In the genomic region with DNA sequence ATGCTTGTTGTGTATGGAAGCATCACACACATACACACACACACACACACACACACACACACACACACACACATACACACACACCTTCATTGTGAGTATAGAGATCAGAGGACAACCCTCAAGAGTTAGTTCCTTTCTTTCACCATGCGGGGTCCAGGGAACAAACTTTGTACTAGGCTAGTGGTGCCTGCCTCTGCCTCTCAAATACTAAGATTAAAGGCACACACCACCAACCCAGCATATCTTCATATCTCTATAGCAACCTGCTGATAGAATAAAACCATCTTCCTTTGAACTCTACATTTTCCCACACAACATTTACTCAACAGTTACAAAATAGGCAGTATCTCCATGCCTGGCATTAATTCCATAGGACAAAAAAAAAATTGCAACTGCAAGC, we compare ENCODE assay signal across 17 mouse cellular contexts. TPM values are rescaled to one million over a fixed set of nuclear protein-coding genes. Genes with fewer than 3 reads are reported as not detected.
DNase-seq lines count a peak whose midpoint lies in the region; TF ChIP-seq lines count a peak whose summit lies in the region.
"Had no signal": no experiment of that assay in that cellular context is flagged by ENCODE, and none has a peak within 500 bp of the region (broad histone marks: within the 10 kb centered on the region; RNA-seq: fewer than 3 reads in every experiment).

No protein-coding gene starts in this region.

- H3K9ac ChIP-seq in MEL (ENCODE audit: control insufficient read depth, low read depth, low read length, poor library complexity, severe bottlenecking): no peak overlapping the region

- DNase-seq in MEL (ENCODE audit: low read depth, low spot score): peak; percentile 51
- no peak for DNase-seq in thymus, postnatal 36 days
- DNase-seq: adrenal gland, adult 2 months; adrenal gland, adult 8-10 months; adrenal gland, postnatal 10 days; adrenal gland, postnatal 14 days; adrenal gland, postnatal 25 days; adrenal gland, postnatal 36 days; B cell, adult 2 months; cerebellum, adult 11 months; cerebellum, adult 11-12 months; cerebellum, adult 18-20 months; cerebellum, adult 2 months; cerebellum, adult 8-10 months had no signal

- TF ChIP-seq RAD21 in MEL (IDR thresholded peaks at IDR 0.05; ENCODE audit: low read depth, low read length): no peak

- H3K79me2 ChIP-seq in MEL (ENCODE audit: control insufficient read depth, insufficient read depth, low read length, poor library complexity): peaks cover 13% of the 10 kb centered on the region

- no peaks in the 10 kb centered on the region for H3K9me3 ChIP-seq in MEL (replicated peaks; ENCODE audit: insufficient read depth, low read length)
- H3K9me3 ChIP-seq: G1E had no signal

- H3K4me1 ChIP-seq in MEL (ENCODE audit: control insufficient read depth in 1 of 2, insufficient read depth in 2 of 2, low read length in 2 of 2): peaks cover 9 to 12% of the 10 kb centered on the region in 2 experiments

- TF ChIP-seq POLR2A in MEL (IDR thresholded peaks at IDR 0.05; ENCODE audit: control insufficient read depth in 1 of 2, insufficient read depth in 1 of 2, low read depth in 1 of 2, low read length in 2 of 2, poor library complexity in 1 of 2): no peak

- H3K36me3 ChIP-seq in MEL (ENCODE audit: control insufficient read depth in 1 of 2, insufficient read depth in 2 of 2, low read length in 2 of 2): peaks cover 0 to 26% of the 10 kb centered on the region in 2 experiments; a peak in 2 of 4 replicates
- H3K36me3 ChIP-seq: G1E had no signal

- no peak for TF ChIP-seq CTCF in MEL (IDR thresholded peaks at IDR 0.05 in 2 of 3, conservative IDR thresholded peaks at IDR 0.05 in 1 of 3; ENCODE audit: control insufficient read depth in 1 of 3, insufficient read depth in 1 of 3, low read depth in 2 of 3, low read length in 3 of 3, poor library complexity in 1 of 3, severe bottlenecking in 1 of 3)

- H3K27me3 ChIP-seq in MEL (ENCODE audit: control insufficient read depth in 1 of 2, insufficient read depth in 2 of 2, low read length in 2 of 2): no peaks in the 10 kb centered on the region
- H3K27me3 ChIP-seq: CH12.LX, Patski had no signal

- TF ChIP-seq EP300 in MEL (IDR thresholded peaks at IDR 0.05; ENCODE audit: low read depth in 1 of 2, low read length in 2 of 2): no peak

- H3K27ac ChIP-seq in MEL (ENCODE audit: control insufficient read depth, low read depth, low read length): no peak overlapping the region

- no peak overlapping the region for H3K4me3 ChIP-seq in MEL (ENCODE audit: control insufficient read depth in 1 of 2, insufficient read depth in 1 of 2, low read depth in 2 of 2, low read length in 2 of 2)

TF ChIP-seq in MEL, 35 proteins besides CTCF, POLR2A, EP300 and RAD21:
- TF ChIP-seq MXI1 (IDR thresholded peaks at IDR 0.05; ENCODE audit: low read depth, low read length) (peak; percentile 40; the same call in 1 of the 2 replicates), ZNF384 (IDR thresholded peaks at IDR 0.05; ENCODE audit: low read depth, low read length) (0 out of 2 replicates have a peak, but pooled peaks have one; percentile 32), GATA1 (IDR thresholded peaks at IDR 0.05; ENCODE audit: low read depth, low read length) (peak; percentile 34; the same call in 1 of the 2 replicates), RCOR1 (IDR thresholded peaks at IDR 0.05; ENCODE audit: low read depth, low read length) (peak; percentile 23; the same call in 1 of the 2 replicates), SIN3A (IDR thresholded peaks at IDR 0.05; ENCODE audit: low read length) (peak; percentile 52; the same call in 1 of the 2 replicates), MAFK (IDR thresholded peaks at IDR 0.05; ENCODE audit: borderline replicate concordance, low read depth, low read length) (no peak), JUND (IDR thresholded peaks at IDR 0.05; ENCODE audit: low read depth, low read length) (no peak)
TF ChIP-seq in MEL: peak in this region for 5.

RNA-seq across cellular contexts. Expression of a gene that starts 2.9 kb away (rescaled TPM):
- 26.5 and 30.1 TPM in 2 replicates for total RNA-seq in MEL (2012; rRNA removed)
- 10 to 100 TPM in 1 of 2 experiments, not detected in 1; 31.1 TPM for polyA plus RNA-seq in MEL (2012; ENCODE audit: insufficient read depth in 1 of 2, insufficient read length in 2 of 2, low read depth in 1 of 2, low replicate concordance in 2 of 2, missing spikeins in 1 of 2)

RNA-seq across cellular contexts. Expression of a gene that starts 3.6 kb away (rescaled TPM):
- total RNA-seq in MEL (2012; rRNA removed): 24.3 and 26.9 TPM in 2 replicates
- 100 to 1,000 TPM in 1 of 2 experiments, 10 to 100 TPM in 1; 27.0 to 330 TPM for polyA plus RNA-seq in MEL (2012; ENCODE audit: insufficient read depth in 1 of 2, insufficient read length in 2 of 2, low read depth in 1 of 2, low replicate concordance in 2 of 2, missing spikeins in 1 of 2)

RNA-seq across cellular contexts. Expression of a gene that starts 42.4 kb away (rescaled TPM):
- total RNA-seq in MEL (2012; rRNA removed): 7.3 and 7.9 TPM in 2 replicates
- polyA plus RNA-seq in MEL (2012; ENCODE audit: insufficient read depth in 1 of 2, insufficient read length in 2 of 2, low read depth in 1 of 2, low replicate concordance in 2 of 2, missing spikeins in 1 of 2): 10 to 100 TPM in 1 of 2 experiments, not detected in 1; 15.4 TPM
